Mouse (Mus musculus) thymus, postnatal 0 days (tissue): Measurements from ENCODE around the gene Abca7. TPM values are rescaled to one million over a fixed set of nuclear protein-coding genes. Genes with fewer than 3 reads are reported as not detected.
"Not testable (repeated sequence)": the region's sequence is repeated elsewhere in the genome, so short reads cannot be mapped to it uniquely, and the experiment has no call there.

ENCODE experiments used
- DNase-seq: peaks from one replicate; pipeline ENCODE4 v3.0.0-alpha.2; 2015; ENCODE audit warnings: low spot score
- polyA plus RNA-seq: library from polyadenylated mRNA; unstranded; fragments of >200 nt; fragmentation: Nextera tagmentation; extraction: Ambion mirVana; gene quantifications from 2 replicates; pipeline ENCODE4 v1.2.1, GENCODE M21; 2015

Abca7 gene
- polyA plus RNA-seq, 1 experiment from 2014 or later, result 5.8 TPM

DNA sequence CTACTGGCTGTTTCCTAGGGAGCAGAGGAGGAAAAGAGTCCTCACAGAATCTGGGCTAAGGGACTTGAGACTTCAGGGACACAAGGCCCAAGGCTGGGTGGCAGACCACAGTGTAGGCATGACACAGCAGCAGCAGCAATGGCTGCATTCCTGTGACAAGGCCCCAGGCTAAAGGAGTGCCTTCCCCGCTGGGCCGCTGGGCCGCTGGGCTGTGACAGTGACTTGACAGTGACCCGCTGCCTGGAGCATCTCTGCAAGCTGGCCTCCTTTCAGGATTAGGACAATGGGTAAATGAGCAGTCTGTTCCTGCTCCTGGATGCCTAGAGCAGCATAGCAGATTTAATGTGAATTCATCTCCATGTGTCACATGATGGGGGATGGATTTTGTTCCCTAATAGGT lies 47.8 kb downstream of the Abca7 start:
- DNase-seq, result no peak

DNA sequence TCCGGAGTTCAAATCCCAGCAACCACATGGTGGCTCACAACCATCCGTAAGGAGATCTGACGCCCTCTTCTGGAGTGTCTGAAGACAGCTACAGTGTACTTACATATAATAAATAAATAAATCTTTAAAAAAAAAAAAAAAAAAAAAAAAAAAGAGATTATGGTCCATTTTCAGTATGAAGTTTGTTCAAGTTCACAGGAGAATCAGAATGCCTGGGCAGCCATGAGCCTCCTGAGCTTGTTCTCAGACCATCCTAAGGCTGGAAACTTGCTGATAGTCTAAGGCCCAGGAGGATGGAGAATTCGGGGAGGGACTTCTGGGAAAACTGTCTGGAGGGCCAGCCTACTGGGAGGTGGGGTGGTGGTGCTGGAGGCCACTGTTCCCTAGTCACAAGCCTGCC lies 49.1 kb downstream of the Abca7 start:
- DNase-seq, result not testable (repeated sequence)

DNA sequence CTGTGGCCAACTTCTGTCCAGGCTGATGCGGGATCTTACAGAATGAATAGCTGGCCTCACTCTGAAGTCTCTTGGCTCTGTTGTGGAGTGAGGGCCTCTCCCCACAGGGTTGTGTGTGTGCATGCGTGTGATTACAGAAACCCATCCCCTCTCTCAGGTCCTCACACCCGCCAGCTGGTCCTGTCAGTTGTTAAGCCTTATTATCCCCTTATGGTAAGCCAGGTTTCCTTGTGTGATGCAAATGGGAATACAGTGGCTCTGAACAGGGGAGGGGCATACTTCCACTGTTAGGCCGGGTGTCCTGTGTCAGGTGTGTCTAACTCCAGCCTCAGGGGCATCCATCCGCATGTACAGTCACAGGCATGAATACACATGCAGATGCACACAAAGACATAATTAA lies 49.5 kb downstream of the Abca7 start:
- no peak for DNase-seq

DNA sequence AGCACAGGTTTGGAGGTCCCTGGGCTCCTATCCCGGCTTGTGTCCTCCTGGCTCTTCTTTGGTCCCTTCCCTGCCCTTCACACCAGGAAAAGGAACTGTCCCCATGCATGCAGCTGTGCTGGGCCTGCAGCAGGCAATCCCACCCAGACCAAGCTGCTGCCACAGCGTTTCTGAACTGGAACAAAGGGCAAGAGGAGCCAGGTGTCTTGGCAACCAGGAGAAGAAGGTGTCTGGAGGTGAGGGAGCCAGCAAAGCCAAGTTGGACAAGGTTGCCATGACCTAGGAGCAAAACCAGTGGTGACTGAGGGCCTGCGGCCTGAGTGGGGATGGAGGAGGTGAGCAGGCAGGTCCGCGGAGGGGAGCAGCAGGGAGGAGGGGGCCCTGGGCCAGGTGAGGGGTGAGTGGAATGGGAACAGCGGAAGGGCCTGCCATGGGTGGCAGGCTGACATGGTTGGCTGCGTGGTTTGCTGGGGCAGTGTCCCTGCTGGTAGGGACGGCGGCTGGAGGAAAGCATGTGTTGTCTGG lies 50.8 kb downstream of the Abca7 start, which contains the start of gene Gpx4:
Gene Gpx4, plus strand, starts transcription at position 126 of the 525 bp plus-strand sequence.
- DNase-seq, result no peak

DNA sequence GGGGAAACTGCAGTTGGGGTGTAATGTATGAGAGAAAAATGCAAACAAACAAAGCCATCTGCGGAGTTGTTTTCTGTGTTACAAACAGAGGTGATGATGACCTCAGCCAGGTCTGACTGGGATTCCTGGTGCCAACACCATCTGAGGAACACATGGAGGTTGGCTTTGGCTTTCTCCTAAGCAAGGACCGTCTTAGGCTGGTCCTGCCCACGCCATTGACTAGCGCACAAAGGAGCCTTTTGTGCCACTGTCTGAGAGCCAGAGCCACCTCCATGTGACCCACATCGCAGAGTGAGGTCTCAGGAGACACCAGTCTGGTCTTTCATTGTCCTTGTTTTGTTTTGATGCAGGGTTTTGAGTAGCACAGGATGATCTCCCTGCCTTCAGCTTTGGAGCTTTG lies 52.1 kb downstream of the Abca7 start:
- no peak for DNase-seq

DNA sequence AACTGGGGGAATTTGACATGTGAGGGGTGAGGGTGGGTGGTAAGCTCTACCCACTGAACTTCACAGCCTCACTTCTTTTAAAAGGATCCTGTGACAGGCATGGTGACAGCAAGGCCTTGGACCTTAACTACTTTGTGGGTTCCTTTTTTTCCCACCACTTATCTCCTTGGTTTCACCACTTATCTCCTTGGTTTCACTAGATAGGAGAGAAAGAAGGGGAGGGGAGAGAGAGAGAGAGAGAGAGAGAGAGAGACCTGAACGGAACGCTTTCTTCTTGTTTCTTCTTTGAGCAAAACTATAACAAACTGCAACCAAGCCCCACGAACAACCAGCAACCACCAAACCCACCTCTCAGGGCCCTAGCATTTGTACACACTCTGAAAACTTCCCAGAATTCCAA lies 52.5 kb downstream of the Abca7 start:
- DNase-seq, result no peak

DNA sequence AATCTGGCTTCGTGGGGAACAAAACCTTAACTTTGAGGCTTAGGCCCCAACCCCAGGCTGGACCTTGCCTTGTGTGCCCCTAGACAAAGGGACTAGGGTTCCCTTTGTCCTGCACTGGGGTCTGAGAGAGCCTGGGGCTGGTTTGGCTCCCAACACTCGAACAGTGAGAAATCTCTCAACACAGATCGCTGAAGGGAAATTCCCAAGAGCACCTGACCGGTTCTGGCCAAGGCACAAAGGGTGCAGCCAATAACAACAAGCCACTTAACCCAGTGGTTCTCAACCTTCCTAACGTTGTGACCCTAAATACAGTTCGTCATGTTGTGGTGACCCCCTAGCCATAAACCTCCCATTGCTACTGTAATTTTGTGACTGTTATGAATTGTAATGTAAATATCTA lies 54.0 kb downstream of the Abca7 start:
- no peak for DNase-seq

DNA sequence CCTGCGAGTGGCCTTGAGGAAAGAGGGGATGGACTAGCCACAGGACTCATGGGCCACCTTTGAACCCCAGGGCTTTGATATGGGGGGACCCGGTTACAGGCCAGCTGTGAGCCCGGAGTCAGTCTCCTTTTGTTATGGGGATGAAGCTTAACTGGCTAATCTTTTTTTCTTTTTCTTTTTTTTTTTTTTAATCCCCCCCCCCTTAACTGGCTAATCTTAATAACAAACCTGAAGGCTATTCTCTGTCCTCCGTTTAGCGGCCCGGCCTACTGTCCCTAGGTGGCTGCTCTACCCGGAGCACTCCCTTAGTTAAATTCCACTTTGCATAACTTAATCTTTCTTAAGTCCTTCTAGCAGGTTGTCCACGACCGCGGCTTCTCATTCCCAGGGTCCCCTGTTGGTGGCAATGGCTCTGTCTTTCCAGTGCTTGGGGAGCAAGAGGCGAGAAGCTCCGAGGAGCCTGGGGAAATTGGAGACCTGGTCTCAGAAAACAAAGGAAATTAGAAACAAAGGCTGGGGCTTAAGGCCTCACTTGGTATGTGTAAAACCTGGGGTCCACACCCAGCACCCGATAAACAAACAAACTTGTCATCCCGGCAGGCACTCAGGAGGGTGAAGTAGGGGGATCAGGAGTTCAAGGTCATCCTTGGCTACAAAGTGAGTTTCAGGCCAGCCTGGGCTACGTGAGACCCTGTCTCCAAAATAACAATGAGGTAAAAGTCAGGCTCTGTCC lies 54.8 kb downstream of the Abca7 start:
- no peak for DNase-seq

DNA sequence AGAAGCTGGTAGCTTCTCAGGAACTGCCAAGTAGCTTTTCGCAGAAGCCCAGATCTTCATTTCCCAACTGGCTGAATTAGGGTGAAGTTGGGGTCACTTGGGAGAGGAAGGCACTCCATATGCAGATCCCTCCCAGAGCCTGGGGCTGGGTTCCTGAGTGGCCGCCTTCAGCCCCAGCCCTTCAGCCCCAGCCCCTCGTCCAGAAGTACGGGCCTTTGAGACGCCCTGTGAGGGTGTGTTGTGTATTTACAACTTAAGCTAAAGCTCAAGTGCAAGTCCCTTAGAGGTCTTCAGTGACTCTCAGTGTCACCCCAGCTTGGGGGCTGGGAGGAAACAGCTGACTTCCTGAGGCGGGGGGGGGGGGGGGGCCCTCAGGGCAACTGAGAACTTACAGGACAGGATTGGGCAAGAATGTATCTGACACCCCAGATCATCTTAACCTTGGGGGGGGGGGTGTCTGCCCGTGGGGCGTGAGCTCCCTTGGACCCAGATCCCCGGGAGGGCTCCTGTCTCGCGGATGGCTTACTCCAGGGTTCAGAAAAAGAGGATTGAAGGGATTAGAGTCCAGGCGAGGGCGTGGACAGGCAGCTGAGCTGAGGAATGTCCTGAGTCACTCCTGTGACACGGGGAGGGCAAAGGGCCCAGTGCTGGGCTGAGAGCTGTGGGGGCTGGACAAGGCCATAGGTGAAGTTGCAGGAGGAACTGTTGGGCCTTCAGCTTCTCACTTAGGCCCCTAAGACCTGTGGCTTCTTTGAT lies 55.5 kb downstream of the Abca7 start:
- peak; percentile 74 for DNase-seq

DNA sequence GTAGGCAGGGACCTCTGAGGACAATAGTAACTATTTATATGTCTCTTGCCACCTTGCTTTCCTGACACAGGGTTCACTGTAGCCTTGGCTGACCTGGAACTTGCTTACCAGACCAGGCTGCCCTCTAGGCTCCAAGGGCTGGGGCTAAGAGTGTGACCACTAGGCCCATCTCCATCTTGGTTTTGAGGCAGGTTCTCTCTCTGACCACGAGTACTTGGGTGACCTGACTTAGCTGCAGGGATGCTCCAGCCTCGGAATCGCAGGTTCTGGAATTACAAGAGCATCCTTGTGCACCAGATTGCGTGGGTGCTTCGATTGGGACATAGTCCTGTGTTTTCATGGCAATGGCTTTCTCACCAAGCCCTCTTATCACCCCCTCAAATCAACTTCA lies 56.1 kb downstream of the Abca7 start:
- no peak for DNase-seq

DNA sequence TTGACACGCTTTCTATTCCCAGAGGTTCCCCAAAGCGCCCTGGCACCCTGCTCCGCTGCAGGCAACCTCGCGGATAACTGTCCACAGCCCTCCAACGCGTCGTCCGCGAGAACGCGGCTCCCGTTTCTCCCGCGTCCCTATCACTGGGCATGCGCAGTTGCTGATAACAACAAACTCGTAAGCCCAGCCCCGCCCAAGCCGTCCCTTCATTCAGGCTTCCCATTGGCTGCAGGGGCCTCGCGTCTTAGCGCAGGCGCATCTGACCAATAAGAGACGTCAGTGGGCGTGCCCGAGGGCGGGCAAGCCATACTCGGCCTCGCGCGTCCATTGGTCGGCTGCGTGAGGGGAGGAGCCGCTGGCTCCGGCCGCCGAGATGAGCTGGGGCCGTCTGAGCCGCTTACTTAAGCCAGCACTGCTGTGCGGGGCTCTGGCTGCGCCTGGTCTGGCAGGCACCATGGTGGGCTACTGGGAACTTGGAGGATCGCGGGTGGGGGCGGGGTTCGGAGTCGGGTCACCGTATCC lies 57.0 kb downstream of the Abca7 start:
- DNase-seq, result peak; percentile 100

DNA sequence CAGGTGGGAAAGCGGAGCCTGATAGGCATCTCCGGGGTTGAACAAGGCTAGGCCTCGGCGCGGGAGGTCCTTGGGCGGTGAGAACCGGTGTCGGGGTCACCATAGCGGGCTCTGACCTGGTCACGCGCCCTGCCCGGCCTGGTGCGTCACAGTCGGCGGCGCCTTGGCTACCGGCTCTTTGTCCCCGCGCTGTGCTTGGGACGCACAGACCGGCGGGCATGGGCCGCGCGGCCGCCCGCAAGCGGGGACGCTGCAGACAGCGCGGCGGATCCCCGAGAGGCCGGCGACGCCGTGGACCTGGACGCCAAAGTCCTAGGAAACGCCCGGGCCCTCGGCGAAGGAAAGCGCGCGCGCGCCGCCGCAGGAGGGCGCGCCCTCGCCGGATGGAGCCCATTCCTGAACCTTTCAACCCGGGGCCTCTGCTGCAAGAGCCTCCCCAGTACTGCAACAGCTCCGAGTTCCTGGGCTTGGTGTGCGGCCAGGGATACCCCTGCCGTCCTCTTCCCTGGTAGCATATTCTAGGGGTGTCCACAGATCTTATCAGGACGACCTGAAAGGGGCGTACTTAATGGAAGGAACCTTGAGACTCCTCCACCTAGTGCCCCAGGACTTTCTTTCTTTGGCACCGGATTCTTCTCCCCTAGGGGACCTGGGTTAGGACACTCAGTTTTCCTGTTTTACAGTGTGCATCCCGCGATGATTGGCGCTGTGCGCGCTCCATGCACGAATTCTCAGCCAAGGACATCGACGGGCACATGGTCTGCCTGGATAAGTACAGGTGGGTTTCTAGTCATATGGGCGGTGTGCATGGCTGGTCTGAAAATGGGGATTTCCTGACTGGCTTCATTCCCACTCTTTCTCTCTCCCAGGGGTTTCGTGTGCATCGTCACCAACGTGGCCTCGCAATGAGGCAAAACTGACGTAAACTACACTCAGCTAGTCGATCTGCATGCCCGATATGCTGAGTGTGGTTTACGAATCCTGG lies 57.8 kb downstream of the Abca7 start:
- DNase-seq, result peak; percentile 67

DNA sequence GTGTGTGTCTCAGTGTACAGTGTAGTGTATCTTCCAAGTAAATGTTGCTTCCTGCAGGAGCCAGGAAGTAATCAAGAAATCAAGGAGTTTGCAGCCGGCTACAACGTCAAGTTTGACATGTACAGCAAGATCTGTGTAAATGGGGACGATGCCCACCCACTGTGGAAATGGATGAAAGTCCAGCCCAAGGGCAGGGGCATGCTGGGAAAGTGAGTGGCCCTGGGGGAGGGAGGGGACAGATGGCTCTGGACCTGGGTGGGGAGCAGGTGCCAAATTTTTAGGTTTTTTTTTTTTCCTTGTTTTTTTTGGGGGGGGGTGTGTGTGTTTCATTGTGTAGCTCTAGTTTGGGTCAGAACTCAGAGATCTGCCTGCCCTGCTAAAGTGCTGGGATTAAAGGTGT lies 58.6 kb downstream of the Abca7 start:
- not testable (repeated sequence) for DNase-seq

DNA sequence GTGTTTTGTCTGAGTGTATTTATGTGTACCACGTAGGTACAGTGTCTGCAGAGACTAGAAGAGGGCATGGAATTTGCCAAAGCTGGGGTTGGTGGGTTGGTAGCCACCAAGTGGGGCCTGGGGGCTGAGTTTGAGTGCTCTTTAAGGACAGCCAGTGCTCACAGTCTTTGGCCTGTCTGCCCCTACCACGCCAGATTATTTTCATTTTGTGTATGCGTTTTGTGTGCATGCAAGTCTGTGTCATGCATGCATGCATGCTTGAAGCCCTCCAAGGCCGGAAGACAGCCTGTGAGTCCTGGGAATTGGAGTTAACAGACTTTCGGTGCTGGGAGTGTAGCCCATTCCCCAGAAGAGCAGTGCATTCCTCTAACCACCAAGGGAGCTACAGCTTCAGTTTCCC lies 59.1 kb downstream of the Abca7 start:
- no peak for DNase-seq

DNA sequence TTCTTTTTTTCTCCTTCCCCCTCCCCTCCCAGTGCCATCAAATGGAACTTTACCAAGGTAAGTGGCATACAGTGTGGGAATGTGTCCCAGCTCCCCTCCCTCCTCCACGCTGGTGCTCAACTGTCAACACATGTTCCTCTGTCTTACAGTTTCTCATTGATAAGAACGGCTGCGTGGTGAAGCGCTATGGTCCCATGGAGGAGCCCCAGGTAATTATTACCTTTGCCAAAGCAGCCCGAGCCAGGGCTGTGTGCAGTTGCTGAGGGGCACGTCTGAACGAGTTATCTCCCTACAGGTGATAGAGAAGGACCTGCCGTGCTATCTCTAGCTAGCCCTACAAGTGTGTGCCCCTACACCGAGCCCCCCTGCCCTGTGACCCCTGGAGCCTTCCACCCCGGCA lies 59.6 kb downstream of the Abca7 start:
- no peak for DNase-seq

DNA sequence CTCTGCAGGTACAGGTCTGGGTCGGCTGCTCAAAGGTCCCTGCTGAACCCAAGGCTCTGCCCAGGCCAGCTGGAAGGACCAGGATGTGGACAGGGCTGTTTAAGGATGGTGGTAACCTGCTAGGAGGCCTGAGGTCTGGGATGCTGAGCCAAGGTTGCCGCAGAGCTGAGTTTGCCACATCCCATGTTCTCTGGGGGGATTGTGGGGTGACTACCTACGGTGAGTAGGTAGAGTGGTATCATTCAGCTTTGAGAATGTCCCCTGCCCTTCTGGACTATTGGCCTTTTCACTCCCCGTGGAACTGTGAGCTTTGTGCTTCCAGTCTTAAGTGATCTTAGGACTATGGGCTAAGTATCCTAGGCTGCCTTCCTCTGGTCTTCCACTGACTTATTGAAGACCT lies 60.2 kb downstream of the Abca7 start:
- no peak for DNase-seq

DNA sequence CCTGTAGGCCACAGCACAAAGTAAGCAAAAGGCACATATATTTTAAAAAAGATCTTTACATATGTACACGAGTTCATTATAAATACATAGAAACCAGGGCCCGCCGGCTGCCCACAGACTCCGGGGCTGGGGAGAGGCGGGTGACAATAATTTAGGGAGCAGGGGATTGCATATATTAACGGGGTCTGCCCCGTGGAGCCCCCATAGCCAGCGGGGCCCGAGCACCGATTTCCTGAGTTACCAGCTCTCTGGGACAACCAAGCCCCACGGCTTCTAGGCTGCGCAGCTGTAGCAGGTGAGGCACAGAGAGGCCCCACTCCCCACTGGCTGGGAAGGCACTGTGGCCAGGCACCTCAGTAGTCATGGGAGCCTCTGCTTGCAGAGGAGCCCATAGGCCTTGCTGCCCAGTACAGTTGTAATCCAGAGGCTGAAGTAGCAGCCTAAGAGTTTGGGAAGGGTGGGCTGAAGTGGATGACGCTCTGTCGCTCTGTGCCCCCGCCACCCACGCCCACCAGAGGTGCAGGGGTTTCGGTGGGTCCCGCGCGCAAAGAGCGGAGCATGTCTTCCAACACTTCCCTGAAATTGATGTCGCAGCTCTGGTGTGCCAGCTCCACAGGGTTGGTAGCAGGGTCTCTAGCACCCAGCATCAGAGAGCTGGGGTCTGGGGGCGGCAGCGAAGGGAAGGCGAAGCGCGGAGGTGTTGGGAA lies 60.8 kb downstream of the Abca7 start:
- DNase-seq, result no peak

DNA sequence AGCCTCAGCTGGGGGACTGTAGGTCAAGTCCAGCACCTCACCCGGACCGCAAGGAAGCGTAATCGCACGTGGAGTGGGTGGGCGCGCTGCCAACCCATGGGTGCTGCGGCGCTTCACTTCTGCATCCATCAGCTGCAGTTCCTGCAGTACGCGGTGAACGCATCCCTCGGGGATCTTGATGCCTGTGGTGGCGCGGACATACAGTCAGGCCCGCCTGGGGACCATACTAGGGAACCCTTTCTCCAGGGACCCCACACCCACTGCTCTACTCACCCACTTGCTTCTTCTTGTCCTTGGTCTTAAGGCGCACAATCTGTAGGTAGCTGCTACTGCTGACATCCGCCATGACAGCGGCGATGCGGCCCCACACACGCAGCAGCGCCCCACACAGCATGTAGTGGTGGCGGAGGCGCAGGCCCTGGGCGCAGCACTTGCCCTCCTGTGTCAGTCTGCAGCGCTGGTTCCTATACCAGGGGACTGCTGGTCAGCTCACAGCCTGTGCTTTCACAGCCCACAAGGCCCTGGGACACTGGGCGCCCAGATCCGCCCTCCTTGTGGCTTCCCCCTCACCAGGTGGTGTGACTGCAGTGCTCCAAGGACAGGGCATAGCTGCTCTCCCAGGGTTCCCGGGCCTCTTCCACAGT lies 61.5 kb downstream of the Abca7 start:
- no peak for DNase-seq

DNA sequence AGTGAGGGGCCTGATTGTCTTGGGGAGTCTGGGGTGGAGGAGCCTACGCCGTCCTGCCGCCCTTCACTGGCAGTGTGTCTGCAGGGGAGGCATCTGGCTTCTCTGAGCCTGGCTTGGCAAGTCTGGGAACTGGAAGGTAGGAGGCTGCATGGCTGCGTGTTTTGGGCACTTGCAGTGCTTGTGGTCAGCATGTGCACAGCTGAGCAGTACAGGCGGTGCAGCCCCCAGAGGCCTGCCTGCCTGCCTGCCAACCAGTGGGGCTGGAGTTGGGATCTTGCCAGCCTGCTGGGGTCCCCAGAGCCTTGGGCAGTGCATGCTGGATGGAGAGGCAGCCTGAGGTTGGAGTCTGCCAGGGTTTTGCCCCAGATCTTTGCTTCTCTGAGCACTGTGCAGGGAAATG lies 66.8 kb downstream of the Abca7 start:
- DNase-seq, result no peak
